In the genomic region with DNA sequence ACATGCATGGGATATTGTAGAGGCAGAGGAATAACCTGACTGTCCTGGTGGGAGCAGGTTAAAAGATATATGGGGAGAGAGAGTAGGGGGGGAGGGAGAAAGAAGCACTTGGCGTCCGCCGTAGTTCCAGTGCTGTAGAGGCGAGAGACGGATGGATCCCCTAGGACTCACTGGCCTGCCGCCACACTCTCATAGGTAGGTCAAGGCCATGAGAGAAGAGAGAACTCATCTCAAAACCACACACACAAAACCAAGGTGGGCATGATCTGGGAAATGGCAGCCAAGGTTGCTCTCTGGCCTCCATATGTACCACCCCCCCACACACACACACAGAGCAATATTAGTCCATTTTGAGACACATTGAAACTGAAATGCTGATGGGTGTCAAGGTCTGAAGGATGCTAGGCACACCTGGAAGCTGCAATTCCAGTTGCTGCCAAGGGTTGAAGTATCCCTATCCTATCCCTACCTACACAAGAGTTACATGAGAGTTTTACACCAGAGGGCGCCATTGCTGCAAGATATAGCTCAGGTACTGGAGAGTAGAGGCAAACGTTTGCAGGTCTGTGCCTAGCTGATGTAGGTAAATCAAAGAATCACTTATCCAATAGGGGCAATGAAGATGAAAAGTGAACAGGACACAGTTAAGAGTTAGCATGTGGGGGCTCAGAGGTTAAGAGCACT, we compare ENCODE assay signal across 9 mouse cellular contexts. TPM values are rescaled to one million over a fixed set of nuclear protein-coding genes. Genes with fewer than 3 reads are reported as not detected.
DNase-seq lines count a peak whose midpoint lies in the region; ATAC-seq and TF ChIP-seq lines count a peak whose summit lies in the region.
"Had no signal": no experiment of that assay in that cellular context is flagged by ENCODE, and none has a peak within 500 bp of the region (broad histone marks: within the 10 kb centered on the region; RNA-seq: fewer than 3 reads in every experiment).

No protein-coding gene starts in this region.

- H3K4me3 ChIP-seq in G1E (ENCODE audit: low read depth, low read length) = no peak overlapping the region
- H3K4me3 ChIP-seq in heart, postnatal 0 days (ENCODE audit: low read depth, low read length) = no peak overlapping the region
- peak overlapping the region; percentile 53; the same call in 1 of the 2 replicates for H3K4me3 ChIP-seq in lung, embryonic 16.5 days (ENCODE audit: low read length)

- no peaks in the 10 kb centered on the region for H3K9me3 ChIP-seq in G1E (replicated peaks)
- H3K9me3 ChIP-seq in heart, postnatal 0 days (replicated peaks; ENCODE audit: control insufficient read depth, low read length) = no peaks in the 10 kb centered on the region
- H3K9me3 ChIP-seq in lung, embryonic 16.5 days (ENCODE audit: control insufficient read depth, low read length) = no peaks in the 10 kb centered on the region

- peak overlapping the region; percentile 56; the same call in 1 of the 2 replicates for H3K4me2 ChIP-seq in heart, postnatal 0 days (ENCODE audit: low read depth, low read length)
- peak overlapping the region; percentile 69 for H3K4me2 ChIP-seq in lung, embryonic 16.5 days (ENCODE audit: low read depth, low read length)

- H3K36me3 ChIP-seq in G1E (replicated peaks) = peaks cover 21% of the 10 kb centered on the region
- H3K36me3 ChIP-seq in heart, postnatal 0 days (replicated peaks; ENCODE audit: control insufficient read depth, insufficient read depth, low read length) = peaks cover 7% of the 10 kb centered on the region
- H3K36me3 ChIP-seq in lung, embryonic 16.5 days (ENCODE audit: control insufficient read depth, insufficient read depth, low read length) = peaks cover 3% of the 10 kb centered on the region; the same call in 1 of the 2 replicates

- peak; percentile 36; the same call in 1 of the 2 replicates for TF ChIP-seq CTCF in G1E (IDR thresholded peaks at IDR 0.05; ENCODE audit: low read depth, low read length)
- TF ChIP-seq CTCF in heart, postnatal 0 days (IDR thresholded peaks at IDR 0.05; ENCODE audit: low read depth) = peak; percentile 50

- peak overlapping the region; percentile 99 for H3K27ac ChIP-seq in heart, postnatal 0 days (ENCODE audit: low read depth)
- H3K27ac ChIP-seq in lung, embryonic 16.5 days (ENCODE audit: low read length) = peak overlapping the region; percentile 100; the same call in 1 of the 2 replicates

- no peak for ATAC-seq in G1E (ENCODE audit: extremely low read depth, insufficient number of reproducible peaks, low FRiP score, poor library complexity, severe bottlenecking)
- no peak for ATAC-seq in heart, postnatal 0 days (ENCODE audit: insufficient read depth, low read depth)
- ATAC-seq in lung, embryonic 16.5 days (ENCODE audit: low read depth) = no peak

- WGBS in heart, postnatal 0 days = 74% methylated on average over 8 of the region's 8 CpGs
- 63% methylated on average over 8 of the region's 8 CpGs for WGBS in lung, embryonic 16.5 days

- peak; percentile 89 for DNase-seq in 416B (ENCODE audit: low read depth)
- no peak for DNase-seq in G1E (ENCODE audit: low spot score)
- peak; percentile 87 for DNase-seq in embryo, embryonic 10 days (ENCODE audit: low spot score)
- DNase-seq in heart, postnatal 0 days (ENCODE audit: low spot score) = no peak
- DNase-seq in kidney, postnatal 4 days = peak; percentile 73 to 79
- peak; percentile 77 to 82 for DNase-seq in right cerebral cortex, postnatal 10 days (ENCODE audit: low spot score in 2 of 2)
- no peak for DNase-seq in gastrocnemius, adult 8-10 months (ENCODE audit: low spot score in 2 of 2)

- peaks cover 43% of the 10 kb centered on the region for H3K4me1 ChIP-seq in G1E (ENCODE audit: insufficient read depth, low read depth, low read length)
- peaks cover 23% of the 10 kb centered on the region for H3K4me1 ChIP-seq in heart, postnatal 0 days (ENCODE audit: control insufficient read depth, insufficient read depth)
- peaks cover 19% of the 10 kb centered on the region for H3K4me1 ChIP-seq in lung, embryonic 16.5 days (replicated peaks; ENCODE audit: control insufficient read depth, insufficient read depth, low read length)

- peaks cover 4% of the 10 kb centered on the region; the same call in 1 of the 2 replicates for H3K27me3 ChIP-seq in G1E (ENCODE audit: insufficient read depth, low read length)
- no peaks in the 10 kb centered on the region for H3K27me3 ChIP-seq in heart, postnatal 0 days (ENCODE audit: control insufficient read depth, insufficient read depth, low read length)
- no peaks in the 10 kb centered on the region for H3K27me3 ChIP-seq in lung, embryonic 16.5 days (ENCODE audit: control insufficient read depth, insufficient read depth, low read depth, low read length)

- TF ChIP-seq EP300 in heart, postnatal 0 days (IDR thresholded peaks at IDR 0.05; ENCODE audit: low read depth) = no peak

- no peak overlapping the region for H3K9ac ChIP-seq in heart, postnatal 0 days (replicated peaks; ENCODE audit: low read depth, low read length)
- H3K9ac ChIP-seq in lung, embryonic 16.5 days (ENCODE audit: low read length) = peak overlapping the region; percentile 3; the same call in 1 of the 2 replicates

RNA-seq across cellular contexts. Expression of a gene that starts 1.8 kb away (rescaled TPM):
- total RNA-seq in G1E (2014; fragmentation: Nextera tagmentation) (773 and 873 TPM in 2 replicates), G1E (2017) (35.3 and 36.8 TPM in 2 replicates)
- polyA plus RNA-seq in G1E (2012) = 1,534 and 1,682 TPM in 2 replicates
- total RNA-seq in heart, postnatal 0 days (2014; rRNA removed; ENCODE audit: low replicate concordance) = 99.2 and 120 TPM in 2 replicates
- 56.6 and 60.7 TPM in 2 replicates for polyA plus RNA-seq in heart, postnatal 0 days (2015; fragmentation: Nextera tagmentation; extraction: Ambion mirVana)
- 151 and 167 TPM in 2 replicates for polyA plus RNA-seq in lung, embryonic 16.5 days (2015; fragmentation: Nextera tagmentation; extraction: Ambion mirVana)
- 10 to 100 TPM; 90.5 to 98.3 (median 94.6) TPM for total RNA-seq in gastrocnemius, adult 8-10 months (2022)

RNA-seq across cellular contexts. Expression of a gene that starts 9.4 kb away (rescaled TPM):
- 3.1 TPM in 1 of 2 replicates, not detected in the other for total RNA-seq in G1E (2014; fragmentation: Nextera tagmentation)
- 2.1 and 3.2 TPM in 2 replicates for total RNA-seq in G1E (2017)
- polyA plus RNA-seq in G1E (2012) = 0.17 TPM in 1 of 2 replicates, not detected in the other
- total RNA-seq in heart, postnatal 0 days (2014; rRNA removed; ENCODE audit: low replicate concordance) = 1.8 TPM in 1 of 2 replicates, not detected in the other
- polyA plus RNA-seq in heart, postnatal 0 days (2015; fragmentation: Nextera tagmentation; extraction: Ambion mirVana) = 6.5 and 7.5 TPM in 2 replicates
- polyA plus RNA-seq in lung, embryonic 16.5 days (2015; fragmentation: Nextera tagmentation; extraction: Ambion mirVana) = 7.3 and 8.0 TPM in 2 replicates
- total RNA-seq in gastrocnemius, adult 8-10 months (2022) = under 1 TPM in 2 of 4 experiments, not detected in 2; 0.52 to 0.72 TPM
- total RNA-seq: hematopoietic stem cell, adult 5-6 weeks had no signal

RNA-seq across cellular contexts. Expression of a gene that starts 21.7 kb away (rescaled TPM):
- total RNA-seq in G1E (2014; fragmentation: Nextera tagmentation) (81.9 and 91.5 TPM in 2 replicates), G1E (2017) (391 and 521 TPM in 2 replicates)
- polyA plus RNA-seq in G1E (2012) = 7.1 and 8.0 TPM in 2 replicates
- 6.6 and 52.7 TPM in 2 replicates for total RNA-seq in heart, postnatal 0 days (2014; rRNA removed; ENCODE audit: low replicate concordance)
- polyA plus RNA-seq in heart, postnatal 0 days (2015; fragmentation: Nextera tagmentation; extraction: Ambion mirVana) = 7.0 and 9.7 TPM in 2 replicates
- 11.3 and 12.4 TPM in 2 replicates for polyA plus RNA-seq in lung, embryonic 16.5 days (2015; fragmentation: Nextera tagmentation; extraction: Ambion mirVana)
- under 1 TPM in 2 of 4 experiments, not detected in 2; 0.73 to 0.92 TPM for total RNA-seq in gastrocnemius, adult 8-10 months (2022)

RNA-seq across cellular contexts. Expression of a gene that starts 27.7 kb away (rescaled TPM):
- total RNA-seq in G1E (2014; fragmentation: Nextera tagmentation) (not detected in 2 replicates), G1E (2017) (0.99 and 1.2 TPM in 2 replicates)
- polyA plus RNA-seq in G1E (2012) = 0.45 and 0.78 TPM in 2 replicates
- 0.27 and 1.0 TPM in 2 replicates for total RNA-seq in heart, postnatal 0 days (2014; rRNA removed; ENCODE audit: low replicate concordance)
- 0.33 and 0.48 TPM in 2 replicates for polyA plus RNA-seq in heart, postnatal 0 days (2015; fragmentation: Nextera tagmentation; extraction: Ambion mirVana)
- polyA plus RNA-seq in lung, embryonic 16.5 days (2015; fragmentation: Nextera tagmentation; extraction: Ambion mirVana) = 1.0 and 1.5 TPM in 2 replicates
- total RNA-seq in gastrocnemius, adult 8-10 months (2022) = not detected

RNA-seq across cellular contexts. Expression of a gene that starts 31.5 kb away (rescaled TPM):
- 160 and 182 TPM in 2 replicates for total RNA-seq in G1E (2014; fragmentation: Nextera tagmentation)
- 60.7 and 69.5 TPM in 2 replicates for total RNA-seq in G1E (2017)
- polyA plus RNA-seq in G1E (2012) = 686 and 799 TPM in 2 replicates
- total RNA-seq in heart, postnatal 0 days (2014; rRNA removed; ENCODE audit: low replicate concordance) = 188 and 235 TPM in 2 replicates
- polyA plus RNA-seq in heart, postnatal 0 days (2015; fragmentation: Nextera tagmentation; extraction: Ambion mirVana) = 35.6 and 37.7 TPM in 2 replicates
- 46.3 and 54.9 TPM in 2 replicates for polyA plus RNA-seq in lung, embryonic 16.5 days (2015; fragmentation: Nextera tagmentation; extraction: Ambion mirVana)
- 100 to 1,000 TPM; 206 to 247 (median 236) TPM for total RNA-seq in gastrocnemius, adult 8-10 months (2022)

Comparison
In these comparisons a context has a peak if more than half of its experiments do, and no peak if none do; other contexts are left out.
1. DNase-seq: peak in 416B (single experiment), embryo, embryonic 10 days (single experiment), kidney, postnatal 4 days (2 of 2) and right cerebral cortex, postnatal 10 days (2 of 2); none in G1E (single experiment), heart, postnatal 0 days (single experiment) and gastrocnemius, adult 8-10 months (0 of 2).